Mouse (Mus musculus) erythroblast, embryonic 14.5 days (primary cell): ENCODE measurements around the gene Slc50a1.

Experiments used
- GATA1 ChIP-seq: IDR thresholded peaks from 2 replicates; pipeline ENCODE4 v1.6.1; 2012; ENCODE audit warnings: low read length, inconsistent platforms, mixed read lengths
- TAL1 ChIP-seq: IDR thresholded peaks from 3 replicates; pipeline ENCODE4 v1.6.1; 2012; ENCODE audit warnings: low read length, inconsistent platforms, mixed read lengths

- TF ChIP-seq GATA1 (no peak), TAL1 (no peak)
Observed at GRCm38 (mm10) chr3:89251365-89251895, 18.9 kb downstream of the Slc50a1 start.
